Mouse (Mus musculus): ENCODE data around the gene Itsn1. TPM values are rescaled to one million over a fixed set of nuclear protein-coding genes. Genes with fewer than 3 reads are reported as not detected.

Itsn1 gene
- polyA plus RNA-seq, 1 experiment from 2014 or later: 26.6 TPM

DNA sequence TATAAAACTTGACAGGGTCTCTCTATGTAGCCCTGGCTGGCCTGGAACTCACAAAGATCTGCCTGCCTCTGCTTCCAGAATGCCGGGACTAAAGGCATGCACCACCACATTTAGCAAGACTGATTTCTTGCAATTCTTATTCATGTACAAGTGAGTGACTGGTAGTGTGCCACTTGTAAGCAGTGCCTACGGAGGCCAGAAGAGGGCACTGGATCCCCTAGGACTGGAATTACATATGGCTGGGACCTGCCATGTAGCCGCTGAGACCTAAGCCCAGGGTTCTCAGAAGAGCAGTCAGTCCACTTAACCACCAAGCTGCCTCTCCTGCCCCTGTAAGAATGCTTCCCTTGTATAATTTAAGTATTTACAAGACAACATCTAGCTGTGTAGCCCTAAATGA is 4.8 kb upstream of the Itsn1 start:
- no peak overlapping the region for H3K9ac ChIP-seq (ENCODE audit: low read depth, low read length)
- H3K4me1 ChIP-seq (ENCODE audit: control insufficient read depth, insufficient read depth, low read length): peaks cover 7% of the 10 kb centered on the region; the same call in 1 of the 2 replicates
- 39% methylated on average over 3 of the region's 3 CpGs for WGBS (ENCODE audit: insufficient replicate concordance)
- no peaks in the 10 kb centered on the region for H3K27me3 ChIP-seq (ENCODE audit: control insufficient read depth, insufficient read depth, low read length)
- no peak overlapping the region for H3K4me2 ChIP-seq
- H3K27ac ChIP-seq (ENCODE audit: low read depth, low read length): no peak overlapping the region
- no peak for ATAC-seq (replicated peaks; ENCODE audit: insufficient number of reproducible peaks, low FRiP score, low TSS enrichment)
- H3K9me3 ChIP-seq (replicated peaks; ENCODE audit: control insufficient read depth, low read length): no peaks in the 10 kb centered on the region
- H3K4me3 ChIP-seq (ENCODE audit: low read depth, low read length): no peak overlapping the region
- peaks cover 2% of the 10 kb centered on the region; the same call in 1 of the 2 replicates for H3K36me3 ChIP-seq (ENCODE audit: control insufficient read depth, insufficient read depth, low read length)

DNA sequence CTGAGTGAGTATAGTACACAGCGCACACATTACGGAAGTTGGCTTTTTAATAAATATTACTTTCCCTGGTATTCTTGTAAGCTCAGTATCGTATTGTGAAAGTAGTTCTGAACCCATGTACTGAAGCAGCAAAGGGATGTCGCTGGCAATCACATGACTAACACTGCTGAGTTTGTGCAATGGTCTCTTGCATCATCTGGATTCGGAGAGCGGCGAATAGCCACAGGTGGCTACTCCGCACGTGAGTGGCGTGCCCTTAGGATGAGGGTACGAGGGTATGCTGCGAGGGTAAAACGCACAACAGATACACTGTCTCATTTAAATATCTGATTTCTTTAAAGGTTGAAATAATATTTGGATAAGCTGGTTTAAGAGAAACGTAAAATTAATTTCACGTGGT is 1.6 kb upstream of the Itsn1 start:
- H3K27ac ChIP-seq (ENCODE audit: low read depth, low read length): 0 out of 2 replicates have a peak overlapping the region, but pooled peaks have one; percentile 64
- H3K36me3 ChIP-seq (ENCODE audit: control insufficient read depth, insufficient read depth, low read length): peaks cover 2% of the 10 kb centered on the region; the same call in 1 of the 2 replicates
- peak overlapping the region; percentile 75 for H3K4me2 ChIP-seq
- H3K4me1 ChIP-seq (ENCODE audit: control insufficient read depth, insufficient read depth, low read length): peaks cover 19% of the 10 kb centered on the region
- H3K9ac ChIP-seq (ENCODE audit: low read depth, low read length): no peak overlapping the region
- no peaks in the 10 kb centered on the region for H3K9me3 ChIP-seq (replicated peaks; ENCODE audit: control insufficient read depth, low read length)
- ATAC-seq (replicated peaks; ENCODE audit: insufficient number of reproducible peaks, low FRiP score, low TSS enrichment): no peak
- H3K27me3 ChIP-seq (ENCODE audit: control insufficient read depth, insufficient read depth, low read length): no peaks in the 10 kb centered on the region
- WGBS (ENCODE audit: insufficient replicate concordance): 90% methylated on average over 15 of the region's 15 CpGs
- H3K4me3 ChIP-seq (ENCODE audit: low read depth, low read length): peak overlapping the region; percentile 82

DNA sequence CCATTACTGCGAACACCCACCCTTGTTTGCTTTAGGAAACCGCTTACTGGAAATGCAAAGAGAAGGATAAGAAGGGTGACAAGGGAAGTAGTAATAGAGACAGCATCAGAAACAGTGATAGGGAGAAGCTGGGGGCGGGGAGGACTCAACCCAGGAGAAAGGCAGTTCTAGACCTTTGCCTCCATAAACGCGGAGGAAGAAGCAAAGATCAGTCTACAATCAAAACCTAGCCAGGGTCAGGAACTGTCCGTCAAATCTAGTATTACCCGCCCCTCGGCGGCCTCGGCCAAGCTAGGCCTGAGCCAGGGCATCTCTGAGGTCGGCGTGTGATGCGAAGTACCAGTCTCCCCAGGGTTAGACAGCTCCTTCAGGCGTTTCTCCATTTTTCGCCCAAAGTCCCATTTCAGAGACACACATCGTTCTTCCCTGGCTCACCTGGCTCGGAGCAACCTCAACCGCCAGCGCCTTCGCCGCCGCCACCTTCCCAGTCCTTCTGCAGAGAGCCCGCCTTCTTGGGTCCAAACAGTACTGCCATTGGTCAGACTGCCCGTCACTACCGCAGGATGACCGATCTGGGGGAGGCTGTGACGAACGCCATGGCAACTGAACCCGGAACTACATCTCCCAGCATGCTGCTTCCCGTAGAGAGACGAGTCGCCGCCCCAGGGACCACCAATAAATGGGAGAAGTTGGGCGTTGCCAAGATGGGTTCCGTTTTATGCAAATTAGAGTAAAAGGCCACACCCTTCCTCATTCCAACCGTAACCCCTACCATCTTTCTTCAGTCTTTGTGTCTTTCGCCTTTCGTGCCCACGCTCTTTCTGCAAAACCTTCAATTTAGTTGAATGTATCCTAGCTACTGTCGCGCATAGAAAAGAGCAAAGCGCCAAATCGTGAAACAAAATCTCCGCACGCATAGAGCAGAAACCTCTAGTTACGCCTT is 687 bp upstream of the Itsn1 start, which contains the start of gene Cryzl1:
TSS of gene Cryzl1 (minus strand) at position 853 of the 943 bp plus-strand sequence.
- Histone ChIP-seq H3K9me3 (replicated peaks; ENCODE audit: control insufficient read depth, low read length) (no peaks in the 10 kb centered on the region), H3K4me3 (ENCODE audit: low read depth, low read length) (peak within 1 kb of the TSS; percentile 82), H3K4me1 (ENCODE audit: control insufficient read depth, insufficient read depth, low read length) (peaks cover 19% of the 10 kb centered on the region), H3K27me3 (ENCODE audit: control insufficient read depth, insufficient read depth, low read length) (no peaks in the 10 kb centered on the region), H3K9ac (ENCODE audit: low read depth, low read length) (peak within 1 kb of the TSS; percentile 80), H3K4me2 (peak within 1 kb of the TSS; percentile 79), H3K36me3 (ENCODE audit: control insufficient read depth, insufficient read depth, low read length) (peaks cover 2% of the 10 kb centered on the region; the same call in 1 of the 2 replicates), H3K27ac (ENCODE audit: low read depth, low read length) (peak within 1 kb of the TSS; percentile 91)
- under 1% methylated on average over 46 of the region's 46 CpGs for WGBS (ENCODE audit: insufficient replicate concordance)
- peak; percentile 94 for ATAC-seq (replicated peaks; ENCODE audit: insufficient number of reproducible peaks, low FRiP score, low TSS enrichment)

DNA sequence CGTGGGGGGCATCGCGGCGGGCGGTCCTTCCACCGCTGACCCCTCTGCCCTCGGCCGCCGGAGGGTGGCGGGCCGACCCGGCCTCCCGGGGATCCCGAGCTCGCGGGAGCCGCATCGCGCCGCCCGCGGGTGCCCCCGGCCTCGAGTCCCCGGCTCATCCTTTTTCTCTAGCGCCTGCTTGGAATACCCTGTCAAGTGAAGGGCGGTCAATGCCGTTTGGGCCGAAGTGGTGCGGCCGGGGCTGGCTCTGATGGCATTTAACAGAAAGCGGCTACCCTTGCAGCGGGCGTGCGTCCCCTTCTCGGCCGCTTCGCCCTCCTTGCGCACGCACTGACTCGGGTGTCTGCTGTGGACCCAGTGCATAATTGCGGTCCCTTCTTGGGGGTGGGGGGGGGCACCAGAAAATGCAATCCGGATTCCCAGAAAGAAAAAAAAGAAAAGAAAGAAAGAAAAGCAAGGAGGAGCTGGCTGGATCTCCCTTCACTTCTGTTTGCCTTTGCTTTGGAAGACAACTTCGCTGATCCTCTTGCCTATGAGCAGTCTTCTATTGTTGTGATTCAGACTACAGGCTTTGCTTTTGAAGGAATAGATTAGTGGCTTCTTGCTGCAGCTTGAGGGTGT is 850 bp downstream of the Itsn1 start:
- Histone ChIP-seq H3K27me3 (ENCODE audit: control insufficient read depth, insufficient read depth, low read length) (no peaks in the 10 kb centered on the region), H3K4me1 (ENCODE audit: control insufficient read depth, insufficient read depth, low read length) (peaks cover 25% of the 10 kb centered on the region), H3K36me3 (ENCODE audit: control insufficient read depth, insufficient read depth, low read length) (no peaks in the 10 kb centered on the region), H3K4me2 (peak overlapping the region; percentile 79), H3K9me3 (replicated peaks; ENCODE audit: control insufficient read depth, low read length) (no peaks in the 10 kb centered on the region), H3K4me3 (ENCODE audit: low read depth, low read length) (peak overlapping the region; percentile 82), H3K27ac (ENCODE audit: low read depth, low read length) (peak overlapping the region; percentile 91), H3K9ac (ENCODE audit: low read depth, low read length) (peak overlapping the region; percentile 78)
- no peak for ATAC-seq (replicated peaks; ENCODE audit: insufficient number of reproducible peaks, low FRiP score, low TSS enrichment)
- under 1% methylated on average over 20 of the region's 44 CpGs for WGBS (ENCODE audit: insufficient replicate concordance)

DNA sequence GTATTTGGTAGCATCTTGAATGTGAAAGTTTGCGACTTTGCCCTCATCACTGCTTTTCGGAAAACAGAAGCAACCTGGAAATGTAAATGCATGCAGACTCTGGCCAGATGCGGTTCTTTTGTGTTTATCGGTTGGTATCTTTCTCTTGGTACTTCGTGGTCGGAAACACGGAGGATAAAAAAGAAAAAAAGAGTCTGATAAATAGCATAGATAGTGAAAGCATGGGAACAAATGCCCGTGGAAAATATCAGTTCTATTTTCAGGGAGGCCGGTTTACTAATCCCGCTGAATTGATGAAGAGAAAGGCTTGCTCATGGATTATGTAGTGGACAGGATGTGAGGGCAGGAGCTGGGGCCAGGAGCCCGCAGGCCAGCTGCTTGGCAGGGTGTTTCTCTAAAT is 1.4 kb downstream of the Itsn1 start:
- peak overlapping the region; percentile 91; the same call in 1 of the 2 replicates for H3K27ac ChIP-seq (ENCODE audit: low read depth, low read length)

DNA sequence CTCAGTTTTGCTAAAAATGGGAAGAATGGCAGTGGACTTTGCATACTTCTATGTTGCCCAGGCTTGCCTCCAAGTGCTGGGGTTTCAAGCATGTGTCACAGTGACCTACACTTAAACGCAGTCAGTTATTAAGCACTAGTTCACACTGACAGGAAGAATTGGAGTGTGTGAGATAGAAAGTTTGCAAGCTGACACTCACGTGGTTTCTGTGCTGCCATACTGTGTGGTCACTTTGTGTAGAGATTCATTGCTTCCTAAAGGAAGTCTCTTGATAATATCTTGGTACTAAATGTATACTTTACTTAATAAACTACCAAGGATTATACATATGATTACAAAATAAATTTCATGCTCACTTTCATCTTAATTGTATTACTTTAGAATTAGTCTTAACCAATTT is 3.7 kb downstream of the Itsn1 start:
- Histone ChIP-seq H3K4me3 (ENCODE audit: low read depth, low read length) (no peak overlapping the region), H3K9ac (ENCODE audit: low read depth, low read length) (no peak overlapping the region), H3K36me3 (ENCODE audit: control insufficient read depth, insufficient read depth, low read length) (no peaks in the 10 kb centered on the region), H3K27ac (ENCODE audit: low read depth, low read length) (no peak overlapping the region), H3K27me3 (ENCODE audit: control insufficient read depth, insufficient read depth, low read length) (no peaks in the 10 kb centered on the region), H3K4me1 (ENCODE audit: control insufficient read depth, insufficient read depth, low read length) (peaks cover 36% of the 10 kb centered on the region), H3K9me3 (replicated peaks; ENCODE audit: control insufficient read depth, low read length) (no peaks in the 10 kb centered on the region), H3K4me2 (no peak overlapping the region)
- 61% methylated on average over 2 of the region's 2 CpGs for WGBS (ENCODE audit: insufficient replicate concordance)
- ATAC-seq (replicated peaks; ENCODE audit: insufficient number of reproducible peaks, low FRiP score, low TSS enrichment): no peak

More for the DNA sequence above, 1.4 kb downstream of the Itsn1 start:
- peak overlapping the region; percentile 78 for H3K9ac ChIP-seq (ENCODE audit: low read depth, low read length)
- peaks cover 26% of the 10 kb centered on the region for H3K4me1 ChIP-seq (ENCODE audit: control insufficient read depth, insufficient read depth, low read length)
- ATAC-seq (replicated peaks; ENCODE audit: insufficient number of reproducible peaks, low FRiP score, low TSS enrichment): no peak
- no peaks in the 10 kb centered on the region for H3K9me3 ChIP-seq (replicated peaks; ENCODE audit: control insufficient read depth, low read length)
- under 1% methylated on average over 11 of the region's 11 CpGs for WGBS (ENCODE audit: insufficient replicate concordance)
- no peaks in the 10 kb centered on the region for H3K27me3 ChIP-seq (ENCODE audit: control insufficient read depth, insufficient read depth, low read length)
- H3K4me2 ChIP-seq: peak overlapping the region; percentile 79
- peak overlapping the region; percentile 82 for H3K4me3 ChIP-seq (ENCODE audit: low read depth, low read length)
- H3K36me3 ChIP-seq (ENCODE audit: control insufficient read depth, insufficient read depth, low read length): no peaks in the 10 kb centered on the region

DNA sequence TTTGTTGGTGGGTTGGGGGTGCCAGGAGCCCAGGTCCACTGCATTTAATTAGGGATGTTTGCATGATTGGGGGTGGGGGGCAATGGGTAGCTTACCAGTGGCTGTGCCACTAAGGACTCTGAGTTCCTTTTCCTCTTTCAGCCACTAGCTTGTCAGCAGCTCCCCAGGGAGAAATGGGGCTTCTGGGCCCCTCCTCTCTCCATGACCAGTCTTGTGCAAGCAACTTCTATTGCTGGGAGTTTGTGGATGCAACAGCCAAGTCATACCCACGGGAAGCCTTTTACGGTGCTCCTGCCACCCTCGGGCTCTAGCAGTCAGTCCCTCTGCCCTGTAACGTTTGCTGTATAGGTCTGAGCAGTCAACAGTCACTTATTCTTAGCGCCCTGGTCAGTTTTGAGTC is 5.7 kb downstream of the Itsn1 start:
- Histone ChIP-seq H3K9me3 (replicated peaks; ENCODE audit: control insufficient read depth, low read length) (no peaks in the 10 kb centered on the region), H3K27me3 (ENCODE audit: control insufficient read depth, insufficient read depth, low read length) (no peaks in the 10 kb centered on the region), H3K4me1 (ENCODE audit: control insufficient read depth, insufficient read depth, low read length) (peaks cover 41% of the 10 kb centered on the region), H3K4me3 (ENCODE audit: low read depth, low read length) (no peak overlapping the region), H3K4me2 (no peak overlapping the region), H3K9ac (ENCODE audit: low read depth, low read length) (no peak overlapping the region), H3K36me3 (ENCODE audit: control insufficient read depth, insufficient read depth, low read length) (no peaks in the 10 kb centered on the region; the same call in 1 of the 2 replicates), H3K27ac (ENCODE audit: low read depth, low read length) (no peak overlapping the region)
- WGBS (ENCODE audit: insufficient replicate concordance): 77% methylated on average over 5 of the region's 5 CpGs
- no peak for ATAC-seq (replicated peaks; ENCODE audit: insufficient number of reproducible peaks, low FRiP score, low TSS enrichment)

DNA sequence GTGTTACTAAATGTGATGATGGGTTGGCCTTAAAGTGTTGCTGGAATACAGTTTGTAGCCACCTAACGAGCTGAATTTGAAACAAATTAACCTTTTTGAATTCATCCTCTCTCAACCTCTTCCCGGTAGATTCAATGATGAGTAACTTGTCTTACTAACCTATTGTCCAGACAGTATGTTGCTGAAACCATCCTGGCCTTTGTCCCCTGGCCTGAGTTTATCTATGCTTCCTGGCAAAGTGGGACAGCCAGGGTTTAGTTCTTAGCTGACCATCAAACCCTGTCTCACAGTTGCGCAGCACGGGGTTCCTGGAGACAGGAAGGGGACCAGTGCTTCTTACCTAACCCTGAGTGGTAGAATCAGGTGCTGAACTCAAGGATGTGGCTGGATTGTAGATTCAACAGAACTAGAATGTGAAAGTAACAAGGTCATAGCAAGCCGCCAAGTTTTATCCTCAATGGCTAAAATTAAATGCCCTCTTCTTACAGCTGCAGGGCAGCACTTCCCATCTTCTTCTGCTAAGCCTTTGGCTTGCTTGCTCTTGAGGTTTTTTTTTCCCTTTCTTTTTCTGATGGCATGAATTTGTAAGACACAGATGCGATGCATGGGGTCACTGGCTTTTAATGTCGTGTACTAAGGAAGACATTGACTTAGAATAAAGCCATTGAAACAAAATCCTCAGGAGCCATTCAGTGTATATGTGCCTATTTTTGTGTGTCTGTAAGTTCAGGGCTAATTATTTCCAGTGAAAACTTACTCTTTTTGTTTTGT is 7.2 kb downstream of the Itsn1 start:
- WGBS (ENCODE audit: insufficient replicate concordance): 74% methylated on average over 7 of the region's 7 CpGs
- no peak for ATAC-seq (replicated peaks; ENCODE audit: insufficient number of reproducible peaks, low FRiP score, low TSS enrichment)
- H3K9ac ChIP-seq (ENCODE audit: low read depth, low read length): no peak overlapping the region
- no peaks in the 10 kb centered on the region; the same call in 1 of the 2 replicates for H3K36me3 ChIP-seq (ENCODE audit: control insufficient read depth, insufficient read depth, low read length)
- H3K9me3 ChIP-seq (replicated peaks; ENCODE audit: control insufficient read depth, low read length): no peaks in the 10 kb centered on the region
- no peaks in the 10 kb centered on the region for H3K27me3 ChIP-seq (ENCODE audit: control insufficient read depth, insufficient read depth, low read length)
- no peak overlapping the region for H3K27ac ChIP-seq (ENCODE audit: low read depth, low read length)
- peaks cover 52% of the 10 kb centered on the region for H3K4me1 ChIP-seq (ENCODE audit: control insufficient read depth, insufficient read depth, low read length)
- H3K4me3 ChIP-seq (ENCODE audit: low read depth, low read length): no peak overlapping the region
- H3K4me2 ChIP-seq: no peak overlapping the region
